Mouse (Mus musculus) CH12F3 (cell line): ENCODE results near the gene A830031A19Rik.

ENCODE experiments used
- in situ Hi-C: fragments of 300-500 bp; cut with MboI; formaldehyde crosslinking; loops from 2 replicates; pipeline ENCODE4 v1.14.3; 2020; ENCODE audit warnings: low sequenced_read_pairs

Gene A830031A19Rik

GRCm38 (mm10) chr11:24078706-24079316 lies 4.0 kb upstream of the A830031A19Rik start:
- in situ Hi-C loops: no loop called here

- in situ Hi-C loops: no loop called here
These were observed 3.2 kb upstream of the A830031A19Rik start, which contains the start of gene Bcl11a for GRCm38 (mm10) chr11:24077795-24078705. Bcl11a (plus strand) TSS chr11:24078056.

GRCm38 (mm10) chr11:24076821-24077730 lies 2.2 kb upstream of the A830031A19Rik start:
- in situ Hi-C loops: no loop called here

GRCm38 (mm10) chr11:24076127-24076650 lies 1.3 kb upstream of the A830031A19Rik start:
- in situ Hi-C loops: no loop called here

- in situ Hi-C loops: no loop called here
These were observed 752 bp upstream of the A830031A19Rik start for GRCm38 (mm10) chr11:24075486-24076126.

- in situ Hi-C loops: no loop called here
These were observed 748 bp downstream of the A830031A19Rik start for GRCm38 (mm10) chr11:24074021-24074591.

GRCm38 (mm10) chr11:24065313-24065712 lies 9.5 kb downstream of the A830031A19Rik start:
- in situ Hi-C loops: loop anchor here (10.0 kb wide), 1 partner anchor 1799 kb away; no protein-coding TSS in a partner anchor

- in situ Hi-C loops: loop anchor here (10.0 kb wide), 1 partner anchor 1801 kb away; no protein-coding TSS in a partner anchor
These were observed 10.6 kb downstream of the A830031A19Rik start for GRCm38 (mm10) chr11:24064221-24064620.

GRCm38 (mm10) chr11:24062495-24063096 lies 12.3 kb downstream of the A830031A19Rik start:
- in situ Hi-C loops: loop anchor here (10.0 kb wide), 1 partner anchor 1802 kb away; no protein-coding TSS in a partner anchor

GRCm38 (mm10) chr11:24061819-24062218 lies 13.0 kb downstream of the A830031A19Rik start:
- in situ Hi-C loops: loop anchor here (10.0 kb wide), 1 partner anchor 1803 kb away; no protein-coding TSS in a partner anchor

- in situ Hi-C loops: loop anchor here (10.0 kb wide), 1 partner anchor 1804 kb away; no protein-coding TSS in a partner anchor
These were observed 14.4 kb downstream of the A830031A19Rik start for GRCm38 (mm10) chr11:24060428-24060827.

GRCm38 (mm10) chr11:24059137-24059536 lies 15.7 kb downstream of the A830031A19Rik start:
- in situ Hi-C loops: no loop called here

GRCm38 (mm10) chr11:24052882-24053281 lies 22.0 kb downstream of the A830031A19Rik start:
- in situ Hi-C loops: no loop called here

- in situ Hi-C loops: no loop called here
These were observed 24.7 kb downstream of the A830031A19Rik start for GRCm38 (mm10) chr11:24050032-24050757.

GRCm38 (mm10) chr11:24049226-24050031 lies 25.4 kb downstream of the A830031A19Rik start:
- in situ Hi-C loops: loop anchor here (25.0 kb wide), 1 partner anchor 1263 kb away; no protein-coding TSS in a partner anchor

GRCm38 (mm10) chr11:24044025-24044424 lies 30.8 kb downstream of the A830031A19Rik start:
- in situ Hi-C loops: loop anchor here (25.0 kb wide), 1 partner anchor 1268 kb away; no protein-coding TSS in a partner anchor

GRCm38 (mm10) chr11:24020760-24021159 lies 54.1 kb downstream of the A830031A19Rik start:
- in situ Hi-C loops: no loop called here
